Mouse (Mus musculus): ENCODE data around the gene Afap1l2. TPM values are rescaled to one million over a fixed set of nuclear protein-coding genes. Genes with fewer than 3 reads are reported as not detected.
A peak's percentile ranks its signal among the peaks of the same experiment; 100 is the strongest.

Gene Afap1l2
- polyA plus RNA-seq, 1 experiment from 2014 or later: 3.0 TPM

- Histone ChIP-seq H3K27ac (ENCODE audit: low read depth, low read length) (no peak overlapping the region), H3K9me3 (ENCODE audit: control insufficient read depth, low read length) (no peaks in the 10 kb centered on the region), H3K4me1 (ENCODE audit: control insufficient read depth, insufficient read depth, low read length) (no peaks in the 10 kb centered on the region), H3K27me3 (ENCODE audit: control insufficient read depth, insufficient read depth, low read length) (no peaks in the 10 kb centered on the region), H3K4me2 (no peak overlapping the region), H3K9ac (ENCODE audit: low read length) (no peak overlapping the region), H3K36me3 (ENCODE audit: control insufficient read depth, insufficient read depth, low read length) (no peaks in the 10 kb centered on the region), H3K4me3 (ENCODE audit: low read depth, low read length) (no peak overlapping the region)
- DNase-seq (ENCODE audit: low spot score, missing footprints) (no peak), ATAC-seq (ENCODE audit: low FRiP score) (no peak)
- WGBS: 81% methylated on average over 9 of the region's 9 CpGs
Observed at GRCm38 (mm10) chr19:56930029-56930428, 78.0 kb downstream of the Afap1l2 start.

DNA sequence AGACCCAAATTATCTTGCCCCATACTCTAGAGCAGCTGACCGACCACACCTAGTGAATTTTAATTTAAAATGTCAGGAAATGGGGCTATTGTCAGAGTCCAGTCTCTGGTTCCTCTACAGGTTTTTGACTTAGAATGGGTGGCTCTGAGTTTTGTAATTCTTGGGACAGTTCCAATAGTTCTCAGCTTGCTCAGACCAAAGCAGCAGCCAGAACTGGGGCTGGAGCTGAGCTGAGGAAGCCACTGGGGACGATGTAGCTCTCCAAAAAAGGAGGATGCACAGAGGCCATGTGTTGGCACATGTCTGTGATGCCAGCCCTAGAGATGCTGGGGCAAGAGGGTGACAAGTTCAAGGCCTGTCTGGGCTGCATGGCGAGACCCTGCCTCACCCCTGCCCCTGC, 78.6 kb downstream of the Afap1l2 start:
- Histone ChIP-seq H3K4me1 (ENCODE audit: control insufficient read depth, insufficient read depth, low read length) (no peaks in the 10 kb centered on the region), H3K27me3 (ENCODE audit: control insufficient read depth, insufficient read depth, low read length) (no peaks in the 10 kb centered on the region), H3K27ac (ENCODE audit: low read depth, low read length) (no peak overlapping the region), H3K36me3 (ENCODE audit: control insufficient read depth, insufficient read depth, low read length) (no peaks in the 10 kb centered on the region), H3K4me3 (ENCODE audit: low read depth, low read length) (no peak overlapping the region), H3K9ac (ENCODE audit: low read length) (no peak overlapping the region), H3K4me2 (no peak overlapping the region), H3K9me3 (ENCODE audit: control insufficient read depth, low read length) (no peaks in the 10 kb centered on the region)
- no peak for ATAC-seq (ENCODE audit: low FRiP score)
- no peak for DNase-seq (ENCODE audit: low spot score, missing footprints)
- 83% methylated on average over 3 of the region's 3 CpGs for WGBS

DNA sequence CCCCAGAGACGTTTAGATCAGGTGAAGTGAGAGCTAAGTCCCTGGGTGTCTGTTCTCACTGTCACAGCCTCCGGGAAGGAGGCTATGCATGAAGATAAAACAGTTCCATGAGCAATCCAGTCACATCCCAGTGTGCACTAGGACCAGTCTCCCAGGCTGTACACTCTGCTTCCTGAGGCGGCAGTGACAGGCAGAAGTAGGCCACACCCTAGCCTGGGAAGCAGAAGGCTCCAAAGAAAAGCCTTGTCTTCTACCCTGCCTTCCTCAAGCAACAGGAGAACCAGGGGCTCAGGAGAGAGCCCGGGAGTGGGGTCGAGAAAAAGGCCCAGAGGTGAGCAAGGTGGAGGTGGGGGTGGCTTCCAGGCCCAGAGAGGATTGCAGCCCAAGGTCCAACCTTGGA, 86.3 kb downstream of the Afap1l2 start:
- Histone ChIP-seq H3K27ac (ENCODE audit: low read depth, low read length) (no peak overlapping the region), H3K27me3 (ENCODE audit: control insufficient read depth, insufficient read depth, low read length) (no peaks in the 10 kb centered on the region), H3K4me1 (ENCODE audit: control insufficient read depth, insufficient read depth, low read length) (no peaks in the 10 kb centered on the region), H3K9me3 (ENCODE audit: control insufficient read depth, low read length) (no peaks in the 10 kb centered on the region), H3K4me2 (no peak overlapping the region), H3K9ac (ENCODE audit: low read length) (no peak overlapping the region), H3K36me3 (ENCODE audit: control insufficient read depth, insufficient read depth, low read length) (no peaks in the 10 kb centered on the region), H3K4me3 (ENCODE audit: low read depth, low read length) (no peak overlapping the region)
- no peak for DNase-seq (ENCODE audit: low spot score, missing footprints)
- WGBS: 73% methylated on average over 5 of the region's 5 CpGs
- no peak for ATAC-seq (ENCODE audit: low FRiP score)

DNA sequence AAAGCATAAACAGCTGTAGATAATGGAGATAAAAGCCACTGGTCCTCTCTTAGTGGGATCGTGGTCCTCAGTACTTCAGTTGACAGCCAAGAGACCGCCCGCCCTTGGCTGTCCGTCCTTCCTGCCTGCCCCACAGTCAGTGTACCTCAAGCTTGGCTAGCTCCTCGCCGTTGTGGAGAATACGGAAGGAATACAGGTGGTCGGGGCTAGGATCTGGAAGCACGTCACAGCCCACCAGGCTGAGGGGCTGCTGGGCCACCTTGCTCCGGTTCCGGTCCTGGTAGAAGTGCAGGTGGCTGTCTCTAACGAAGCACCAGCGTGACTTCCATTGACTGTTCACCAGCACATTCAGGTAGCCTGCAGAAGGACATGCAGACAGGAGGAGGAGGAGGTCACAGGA, 87.8 kb downstream of the Afap1l2 start:
- H3K9me3 ChIP-seq (ENCODE audit: control insufficient read depth, low read length): no peaks in the 10 kb centered on the region
- peak; percentile 22; the same call in 1 of the 2 replicates for ATAC-seq (ENCODE audit: low FRiP score)

DNA sequence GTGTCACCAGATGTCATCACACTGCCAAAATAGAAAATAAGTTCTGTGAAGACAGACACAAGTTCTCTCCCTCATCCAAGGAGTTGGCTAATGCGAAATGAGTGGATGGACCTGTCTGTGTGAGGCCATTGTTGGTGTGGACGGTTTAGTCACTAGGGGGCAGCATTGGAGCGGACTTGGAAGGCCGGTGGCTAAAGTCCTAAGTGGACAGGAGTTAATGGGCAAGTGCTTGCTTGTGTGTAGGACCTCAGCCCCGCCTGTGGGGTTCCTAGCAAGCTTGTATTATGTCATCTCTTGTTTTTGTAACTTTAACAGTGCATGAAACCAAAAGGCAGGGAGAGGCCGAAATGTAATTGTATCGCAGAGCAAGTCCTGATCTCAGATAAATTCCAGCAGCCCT, 88.4 kb downstream of the Afap1l2 start:
- peak; percentile 85 for ATAC-seq (ENCODE audit: low FRiP score)
- H3K4me3 ChIP-seq (ENCODE audit: low read depth, low read length): no peak overlapping the region
- H3K4me1 ChIP-seq (ENCODE audit: control insufficient read depth, insufficient read depth, low read length): no peaks in the 10 kb centered on the region
- H3K9ac ChIP-seq (ENCODE audit: low read length): no peak overlapping the region
- H3K27me3 ChIP-seq (ENCODE audit: control insufficient read depth, insufficient read depth, low read length): no peaks in the 10 kb centered on the region
- WGBS: 31% methylated on average over 7 of the region's 7 CpGs
- H3K9me3 ChIP-seq (ENCODE audit: control insufficient read depth, low read length): no peaks in the 10 kb centered on the region
- peak; percentile 98 for DNase-seq (ENCODE audit: low spot score, missing footprints)
- H3K36me3 ChIP-seq (ENCODE audit: control insufficient read depth, insufficient read depth, low read length): no peaks in the 10 kb centered on the region
- no peak overlapping the region for H3K27ac ChIP-seq (ENCODE audit: low read depth, low read length)
- H3K4me2 ChIP-seq: no peak overlapping the region

More for the DNA sequence above, 87.8 kb downstream of the Afap1l2 start:
- no peaks in the 10 kb centered on the region for H3K4me1 ChIP-seq (ENCODE audit: control insufficient read depth, insufficient read depth, low read length)
- no peaks in the 10 kb centered on the region for H3K27me3 ChIP-seq (ENCODE audit: control insufficient read depth, insufficient read depth, low read length)
- WGBS: 94% methylated on average over 13 of the region's 13 CpGs
- no peak overlapping the region for H3K4me3 ChIP-seq (ENCODE audit: low read depth, low read length)
- DNase-seq (ENCODE audit: low spot score, missing footprints): peak; percentile 60
- H3K9ac ChIP-seq (ENCODE audit: low read length): no peak overlapping the region
- no peak overlapping the region for H3K4me2 ChIP-seq
- H3K27ac ChIP-seq (ENCODE audit: low read depth, low read length): no peak overlapping the region
- H3K36me3 ChIP-seq (ENCODE audit: control insufficient read depth, insufficient read depth, low read length): no peaks in the 10 kb centered on the region

DNA sequence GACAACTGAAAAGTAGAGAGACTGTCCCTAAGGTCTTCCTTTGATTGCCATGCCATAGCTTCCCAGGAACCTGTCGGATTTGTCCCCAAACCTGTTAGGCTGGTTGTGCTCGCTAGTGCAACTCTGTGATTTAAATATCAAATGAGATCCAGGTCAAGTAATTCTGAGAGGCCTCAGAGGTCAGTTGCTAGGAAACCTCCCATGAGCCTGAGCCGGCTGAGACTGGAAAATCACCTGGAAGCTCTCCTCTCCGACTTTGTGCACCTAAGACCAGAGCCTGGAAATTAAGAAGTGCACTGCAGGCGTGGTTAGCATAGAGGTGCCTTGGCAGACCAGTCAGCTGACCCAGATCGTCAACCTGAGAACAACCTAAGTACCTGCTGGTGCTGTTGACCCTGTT, 92.9 kb downstream of the Afap1l2 start:
- Histone ChIP-seq H3K9me3 (ENCODE audit: control insufficient read depth, low read length) (no peaks in the 10 kb centered on the region), H3K4me1 (ENCODE audit: control insufficient read depth, insufficient read depth, low read length) (no peaks in the 10 kb centered on the region), H3K9ac (ENCODE audit: low read length) (no peak overlapping the region), H3K4me2 (no peak overlapping the region), H3K36me3 (ENCODE audit: control insufficient read depth, insufficient read depth, low read length) (no peaks in the 10 kb centered on the region), H3K27me3 (ENCODE audit: control insufficient read depth, insufficient read depth, low read length) (no peaks in the 10 kb centered on the region), H3K27ac (ENCODE audit: low read depth, low read length) (no peak overlapping the region), H3K4me3 (ENCODE audit: low read depth, low read length) (no peak overlapping the region)
- DNase-seq (ENCODE audit: low spot score, missing footprints) (peak; percentile 51), ATAC-seq (ENCODE audit: low FRiP score) (no peak)
- 49% methylated on average over 6 of the region's 6 CpGs for WGBS

GRCm38 (mm10) chr19:56914658-56915057, 93.4 kb downstream of the Afap1l2 start:
- no peaks in the 10 kb centered on the region for H3K9me3 ChIP-seq (ENCODE audit: control insufficient read depth, low read length)
- H3K27me3 ChIP-seq (ENCODE audit: control insufficient read depth, insufficient read depth, low read length): no peaks in the 10 kb centered on the region
- no peak overlapping the region for H3K9ac ChIP-seq (ENCODE audit: low read length)
- DNase-seq (ENCODE audit: low spot score, missing footprints) (no peak), ATAC-seq (ENCODE audit: low FRiP score) (no peak)
- no peaks in the 10 kb centered on the region for H3K36me3 ChIP-seq (ENCODE audit: control insufficient read depth, insufficient read depth, low read length)
- no peaks in the 10 kb centered on the region for H3K4me1 ChIP-seq (ENCODE audit: control insufficient read depth, insufficient read depth, low read length)
- no peak overlapping the region for H3K27ac ChIP-seq (ENCODE audit: low read depth, low read length)
- 91% methylated on average over 3 of the region's 3 CpGs for WGBS
- H3K4me3 ChIP-seq (ENCODE audit: low read depth, low read length): no peak overlapping the region
- no peak overlapping the region for H3K4me2 ChIP-seq

DNA sequence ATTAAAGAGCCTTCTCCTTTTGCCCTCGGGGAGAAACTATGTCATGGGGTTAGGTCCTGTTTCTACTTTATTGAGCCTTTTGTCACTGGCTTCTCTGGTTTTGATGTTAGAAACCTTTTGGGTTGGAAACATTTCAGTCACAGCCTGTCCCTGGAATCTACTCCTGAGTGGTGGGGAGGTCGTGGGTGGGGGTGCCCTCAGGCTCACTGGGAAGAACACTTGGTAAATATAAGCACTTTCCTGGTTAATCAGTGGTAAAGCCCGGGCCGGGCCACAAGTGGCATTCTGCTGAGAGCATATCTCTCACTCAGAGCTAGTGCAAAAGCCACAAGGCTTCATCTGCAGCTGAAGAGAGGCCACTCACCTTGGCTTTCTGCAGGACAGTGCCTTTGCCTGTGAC, 94.3 kb downstream of the Afap1l2 start:
- Histone ChIP-seq H3K4me3 (ENCODE audit: low read depth, low read length) (no peak overlapping the region), H3K4me2 (no peak overlapping the region), H3K9me3 (ENCODE audit: control insufficient read depth, low read length) (no peaks in the 10 kb centered on the region), H3K4me1 (ENCODE audit: control insufficient read depth, insufficient read depth, low read length) (no peaks in the 10 kb centered on the region), H3K9ac (ENCODE audit: low read length) (no peak overlapping the region), H3K27me3 (ENCODE audit: control insufficient read depth, insufficient read depth, low read length) (no peaks in the 10 kb centered on the region), H3K36me3 (ENCODE audit: control insufficient read depth, insufficient read depth, low read length) (no peaks in the 10 kb centered on the region), H3K27ac (ENCODE audit: low read depth, low read length) (no peak overlapping the region)
- no peak for ATAC-seq (ENCODE audit: low FRiP score)
- peak; percentile 66 for DNase-seq (ENCODE audit: low spot score, missing footprints)
- WGBS: 90% methylated on average over 4 of the region's 4 CpGs

DNA sequence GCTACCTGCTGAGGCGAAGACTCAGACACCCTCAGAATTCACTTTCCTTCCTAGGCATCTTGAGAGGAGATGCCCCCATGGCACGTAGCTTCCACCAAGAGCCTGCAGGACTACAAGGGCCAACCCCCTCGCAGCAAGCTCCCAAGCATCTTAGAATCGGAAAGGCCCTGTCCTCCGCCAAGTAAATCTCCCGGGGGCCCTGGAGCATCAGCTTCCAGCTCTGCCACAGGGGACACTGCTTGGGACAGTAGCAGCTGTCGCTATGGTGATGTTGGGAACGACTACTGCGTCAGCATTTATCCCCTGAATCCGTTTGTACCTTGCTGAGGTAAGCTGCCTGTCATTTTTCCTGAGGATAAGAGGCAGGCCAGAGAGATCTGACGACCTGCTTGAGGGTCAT, 97.5 kb downstream of the Afap1l2 start:
- WGBS: 60% methylated on average over 11 of the region's 11 CpGs

More for the DNA sequence above, 97.5 kb downstream of the Afap1l2 start:
- Histone ChIP-seq H3K27ac (ENCODE audit: low read depth, low read length) (no peak overlapping the region), H3K27me3 (ENCODE audit: control insufficient read depth, insufficient read depth, low read length) (no peaks in the 10 kb centered on the region), H3K9ac (ENCODE audit: low read length) (no peak overlapping the region), H3K36me3 (ENCODE audit: control insufficient read depth, insufficient read depth, low read length) (no peaks in the 10 kb centered on the region), H3K4me1 (ENCODE audit: control insufficient read depth, insufficient read depth, low read length) (peaks cover 2% of the 10 kb centered on the region; the same call in 1 of the 2 replicates), H3K4me3 (ENCODE audit: low read depth, low read length) (no peak overlapping the region), H3K4me2 (no peak overlapping the region), H3K9me3 (ENCODE audit: control insufficient read depth, low read length) (no peaks in the 10 kb centered on the region)
- ATAC-seq (ENCODE audit: low FRiP score) (no peak), DNase-seq (ENCODE audit: low spot score, missing footprints) (no peak)
